Comparison of ENCODE assay signal across 23 mouse cellular contexts in the genomic region with DNA sequence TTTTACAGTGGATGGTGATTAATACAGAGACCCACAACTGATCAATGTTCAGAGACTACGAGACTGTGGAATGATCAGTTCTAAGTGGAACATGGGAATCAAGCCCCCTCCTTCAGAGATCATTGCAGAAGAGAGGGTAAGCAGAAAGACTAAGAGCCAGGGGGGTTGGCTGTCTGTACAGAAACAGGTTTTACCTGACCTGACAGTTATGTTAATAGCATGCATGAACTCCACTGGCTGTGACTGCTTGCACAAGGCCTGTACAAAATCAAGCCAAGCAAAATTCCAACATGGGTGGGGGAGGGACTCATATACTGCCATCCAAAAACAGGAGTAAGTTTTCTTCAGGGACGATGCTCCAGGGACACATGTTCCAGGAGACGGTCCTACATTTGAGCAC.
"Had no signal": no experiment of that assay in that cellular context is flagged by ENCODE, and none has a peak within 500 bp of the region (broad histone marks: within the 10 kb centered on the region; RNA-seq: fewer than 3 reads in every experiment).

No protein-coding gene starts in this region.

- DNase-seq: kidney, adult 18-20 months; layer of hippocampus, adult 9-11 months; left cerebral cortex, postnatal 4 days; liver, postnatal 0 days; lung, embryonic 14.5 days; right cerebral cortex, postnatal 25 days; spleen, adult 18-20 months; thymus, adult 18-20 months; thymus, postnatal 36 days had no signal

- ATAC-seq: intestine, embryonic 15.5 days; liver, postnatal 0 days; lung, postnatal 0 days; midbrain, embryonic 15.5 days had no signal

- H3K27ac ChIP-seq: intestine, embryonic 15.5 days; kidney, postnatal 0 days; layer of hippocampus, adult 2 months; limb, embryonic 12.5 days; limb, embryonic 15.5 days; liver, embryonic 14.5 days; macrophage; midbrain, embryonic 12.5 days; midbrain, embryonic 15.5 days; neural tube, embryonic 12.5 days; neural tube, embryonic 15.5 days; stomach, embryonic 15.5 days had no signal

- H3K4me1 ChIP-seq: intestine, embryonic 15.5 days; limb, embryonic 12.5 days; limb, embryonic 15.5 days; midbrain, embryonic 12.5 days; stomach, embryonic 15.5 days had no signal

- H3K9ac ChIP-seq: intestine, embryonic 15.5 days; limb, embryonic 12.5 days; limb, embryonic 15.5 days; liver, embryonic 14.5 days; liver, postnatal 0 days; lung, embryonic 14.5 days; midbrain, embryonic 12.5 days; midbrain, embryonic 15.5 days; neural tube, embryonic 12.5 days; neural tube, embryonic 15.5 days; stomach, embryonic 15.5 days had no signal

- H3K27me3 ChIP-seq: intestine, embryonic 15.5 days; limb, embryonic 12.5 days; limb, embryonic 15.5 days; midbrain, embryonic 12.5 days; midbrain, embryonic 15.5 days; neural tube, embryonic 12.5 days; neural tube, embryonic 15.5 days; stomach, embryonic 15.5 days had no signal

- H3K36me3 ChIP-seq: intestine, embryonic 15.5 days; limb, embryonic 12.5 days; midbrain, embryonic 12.5 days; neural tube, embryonic 12.5 days; neural tube, embryonic 15.5 days; stomach, embryonic 15.5 days had no signal

- H3K4me2 ChIP-seq: intestine, embryonic 15.5 days; limb, embryonic 12.5 days; limb, embryonic 15.5 days; liver, embryonic 11.5 days; lung, embryonic 14.5 days; midbrain, embryonic 12.5 days; midbrain, embryonic 15.5 days; neural tube, embryonic 12.5 days; neural tube, embryonic 15.5 days; stomach, embryonic 15.5 days had no signal

- H3K9me3 ChIP-seq: intestine, embryonic 15.5 days; limb, embryonic 12.5 days; limb, embryonic 15.5 days; midbrain, embryonic 12.5 days; midbrain, embryonic 15.5 days; neural tube, embryonic 12.5 days; neural tube, embryonic 15.5 days; stomach, embryonic 15.5 days had no signal

- H3K4me3 ChIP-seq: intestine, embryonic 15.5 days; layer of hippocampus, adult 2 months; limb, embryonic 12.5 days; limb, embryonic 15.5 days; midbrain, embryonic 12.5 days; midbrain, embryonic 15.5 days; neural tube, embryonic 12.5 days; neural tube, embryonic 15.5 days; stomach, embryonic 15.5 days had no signal
